Mouse (Mus musculus) heart, adult 2 months (tissue): Measurements from ENCODE around the gene Dguok. TPM values are rescaled to one million over a fixed set of nuclear protein-coding genes. Genes with fewer than 3 reads are reported as not detected.

ENCODE experiments used
- DNase-seq, 2 experiments: peaks; one replicate each; pipeline ENCODE4 v3.0.0; 2021
- H3K27ac ChIP-seq: fragments of 200-600 bp; 2 replicates; pipeline ENCODE4 v1.8.1; 2022
- H3K27me3 ChIP-seq: fragments of 200-500 bp; 2 replicates; pipeline ENCODE4 v1.6.1; 2012; ENCODE audit warnings: mild to moderate bottlenecking, low read length, inconsistent platforms, mixed read lengths; ENCODE audit not compliant: control insufficient read depth, insufficient read depth
- H3K36me3 ChIP-seq: fragments of 200-500 bp; 2 replicates; pipeline ENCODE4 v1.6.1; 2012; ENCODE audit warnings: low read length, inconsistent platforms; ENCODE audit not compliant: control insufficient read depth, insufficient read depth
- H3K4me1 ChIP-seq: fragments of 200-500 bp; 2 replicates; pipeline ENCODE4 v1.6.1; 2011; ENCODE audit warnings: low read length; ENCODE audit not compliant: control insufficient read depth, insufficient read depth
- H3K4me3 ChIP-seq: fragments of 200-600 bp; 2 replicates; pipeline ENCODE4 v1.8.1; 2022
- H3K79me2 ChIP-seq: fragments of 200-500 bp; replicated peaks from 2 replicates; pipeline ENCODE4 v1.6.1; 2012; ENCODE audit warnings: mild to moderate bottlenecking, inconsistent platforms, low read length, moderate library complexity, mixed read lengths; ENCODE audit not compliant: control insufficient read depth, insufficient read depth
- H3K9ac ChIP-seq: fragments of 200-500 bp; 2 replicates; pipeline ENCODE4 v1.6.1; 2012; ENCODE audit warnings: low read depth, mild to moderate bottlenecking, control low read depth, inconsistent platforms, low read length, mixed read lengths
- CTCF ChIP-seq: fragments of 200-600 bp; IDR thresholded peaks from 2 replicates; pipeline ENCODE4 v1.8.1; 2022; ENCODE audit warnings: antibody characterized with exemption, mild to moderate bottlenecking, moderate library complexity
- EP300 ChIP-seq: fragments of 200-500 bp; IDR thresholded peaks from 2 replicates; pipeline ENCODE4 v1.6.1; 2011; ENCODE audit warnings: low read depth, low read length, control low read depth; ENCODE audit not compliant: insufficient read depth
- POLR2A ChIP-seq: fragments of 200-500 bp; IDR thresholded peaks from 2 replicates; pipeline ENCODE4 v1.6.1; 2011; ENCODE audit warnings: mild to moderate bottlenecking, low read depth, low read length, control low read depth; ENCODE audit not compliant: insufficient read depth
- WGBS: fragments of 180-500 bp; shearing (Covaris S2); methylation state at CpG from one replicate; pipeline ENCODE4 v1.1.7; 2018; 5-methylcytosine and 5-hydroxymethylcytosine counted together
- intact Hi-C: fragments of 180-260 bp; cut with DNase I; formaldehyde crosslinking; loops from one replicate; pipeline ENCODE4 v1.15.1; 2025
- polyA plus RNA-seq: library from polyadenylated mRNA; depleted of rRNA; stranded (reverse); fragments of >200 nt; gene quantifications from 2 replicates; pipeline ENCODE4 v1.2.3, GENCODE M21; 2012
- total RNA-seq, 2 experiments: library from RNA; stranded (reverse); gene quantifications; 2 replicates each; pipeline ENCODE4 v1.2.3; 2021

Gene Dguok
- total and polyA plus RNA-seq, 3 experiments = 32.4 to 48.1 (median 33.7) TPM

GRCm38 (mm10) chr6:83456984-83457810 is 49.6 kb downstream of the Dguok start:
- WGBS = 15% methylated on average over 33 of the region's 33 CpGs
- intact Hi-C loops = loop anchor here (1.0 to 5.0 kb wide), 3 partner anchors 16 to 100 kb away; partner anchors contain the start of gene Dguok
- H3K4me1 ChIP-seq = peaks cover 11% of the 10 kb centered on the region

GRCm38 (mm10) chr6:83456131-83456983 is 50.4 kb downstream of the Dguok start:
- 2% methylated on average over 63 of the region's 105 CpGs for WGBS

More at GRCm38 (mm10) chr6:83456984-83457810, 49.6 kb downstream of the Dguok start:
- H3K36me3 ChIP-seq = no peaks in the 10 kb centered on the region; the same call in 1 of the 2 replicates
- TF ChIP-seq POLR2A (no peak), CTCF (no peak), EP300 (no peak)
- peak overlapping the region; percentile 82 for H3K27ac ChIP-seq
- no peaks in the 10 kb centered on the region for H3K79me2 ChIP-seq
- DNase-seq = no peak
- H3K9ac ChIP-seq = peak overlapping the region; percentile 77
- no peaks in the 10 kb centered on the region for H3K27me3 ChIP-seq
- H3K4me3 ChIP-seq = peak overlapping the region; percentile 78

GRCm38 (mm10) chr6:83455328-83456130 is 51.2 kb downstream of the Dguok start:
- H3K27me3 ChIP-seq = no peaks in the 10 kb centered on the region
- peak; percentile 17; the same call in 1 of the 2 replicates for TF ChIP-seq CTCF
- peak; percentile 26; the same call in 1 of the 2 replicates for TF ChIP-seq POLR2A
- no peak for TF ChIP-seq EP300
- H3K36me3 ChIP-seq = peaks cover 2% of the 10 kb centered on the region; the same call in 1 of the 2 replicates
- H3K4me1 ChIP-seq = peaks cover 11% of the 10 kb centered on the region
- H3K9ac ChIP-seq = peak overlapping the region; percentile 77
- peak overlapping the region; percentile 82 for H3K27ac ChIP-seq
- H3K4me3 ChIP-seq = peak overlapping the region; percentile 78
- WGBS = 3% methylated on average over 38 of the region's 41 CpGs
- intact Hi-C loops = loop anchor here (1.0 to 5.0 kb wide), 4 partner anchors 15 to 98 kb away; partner anchors contain the start of gene Dguok
- H3K79me2 ChIP-seq = no peaks in the 10 kb centered on the region
- DNase-seq = peak; percentile 56 to 59

More at GRCm38 (mm10) chr6:83456131-83456983, 50.4 kb downstream of the Dguok start:
- Histone ChIP-seq H3K79me2 (no peaks in the 10 kb centered on the region), H3K36me3 (peaks cover 2% of the 10 kb centered on the region; the same call in 1 of the 2 replicates), H3K27me3 (no peaks in the 10 kb centered on the region), H3K27ac (peak overlapping the region; percentile 82), H3K9ac (peak overlapping the region; percentile 77), H3K4me1 (peaks cover 11% of the 10 kb centered on the region), H3K4me3 (peak overlapping the region; percentile 78)
- peak; percentile 56 for TF ChIP-seq CTCF
- TF ChIP-seq POLR2A = peak; percentile 34; the same call in 1 of the 2 replicates
- no peak for TF ChIP-seq EP300
- peak; percentile 88 to 91 for DNase-seq
- intact Hi-C loops = loop anchor here (1.0 to 5.0 kb wide), 3 partner anchors 16 to 99 kb away; partner anchors contain the start of gene Dguok

GRCm38 (mm10) chr6:83453706-83454105 is 53.1 kb downstream of the Dguok start:
- no peak overlapping the region for H3K9ac ChIP-seq
- H3K27ac ChIP-seq = no peak overlapping the region; the same call in 1 of the 2 replicates
- H3K36me3 ChIP-seq = peaks cover 2% of the 10 kb centered on the region; the same call in 1 of the 2 replicates
- no peaks in the 10 kb centered on the region for H3K27me3 ChIP-seq
- peaks cover 22% of the 10 kb centered on the region for H3K4me1 ChIP-seq
- H3K4me3 ChIP-seq = no peak overlapping the region
- 58% methylated on average over 11 of the region's 11 CpGs for WGBS
- TF ChIP-seq EP300 = no peak
- TF ChIP-seq CTCF = no peak
- no peak for TF ChIP-seq POLR2A
- intact Hi-C loops = loop anchor here (2.0 kb wide), 1 partner anchor 37 kb away; no protein-coding TSS in a partner anchor
- 0 out of 2 replicates have a peak, but pooled peaks cover 1% of the 10 kb centered on the region for H3K79me2 ChIP-seq
- no peak for DNase-seq
